Mouse (Mus musculus): Measurements from ENCODE around the gene Phlda3. TPM values are rescaled to one million over a fixed set of nuclear protein-coding genes. Genes with fewer than 3 reads are reported as not detected.

Gene Phlda3
- polyA plus RNA-seq (2012; rRNA removed; ENCODE audit: low replicate concordance): 356 and 528 TPM in 2 replicates

DNA sequence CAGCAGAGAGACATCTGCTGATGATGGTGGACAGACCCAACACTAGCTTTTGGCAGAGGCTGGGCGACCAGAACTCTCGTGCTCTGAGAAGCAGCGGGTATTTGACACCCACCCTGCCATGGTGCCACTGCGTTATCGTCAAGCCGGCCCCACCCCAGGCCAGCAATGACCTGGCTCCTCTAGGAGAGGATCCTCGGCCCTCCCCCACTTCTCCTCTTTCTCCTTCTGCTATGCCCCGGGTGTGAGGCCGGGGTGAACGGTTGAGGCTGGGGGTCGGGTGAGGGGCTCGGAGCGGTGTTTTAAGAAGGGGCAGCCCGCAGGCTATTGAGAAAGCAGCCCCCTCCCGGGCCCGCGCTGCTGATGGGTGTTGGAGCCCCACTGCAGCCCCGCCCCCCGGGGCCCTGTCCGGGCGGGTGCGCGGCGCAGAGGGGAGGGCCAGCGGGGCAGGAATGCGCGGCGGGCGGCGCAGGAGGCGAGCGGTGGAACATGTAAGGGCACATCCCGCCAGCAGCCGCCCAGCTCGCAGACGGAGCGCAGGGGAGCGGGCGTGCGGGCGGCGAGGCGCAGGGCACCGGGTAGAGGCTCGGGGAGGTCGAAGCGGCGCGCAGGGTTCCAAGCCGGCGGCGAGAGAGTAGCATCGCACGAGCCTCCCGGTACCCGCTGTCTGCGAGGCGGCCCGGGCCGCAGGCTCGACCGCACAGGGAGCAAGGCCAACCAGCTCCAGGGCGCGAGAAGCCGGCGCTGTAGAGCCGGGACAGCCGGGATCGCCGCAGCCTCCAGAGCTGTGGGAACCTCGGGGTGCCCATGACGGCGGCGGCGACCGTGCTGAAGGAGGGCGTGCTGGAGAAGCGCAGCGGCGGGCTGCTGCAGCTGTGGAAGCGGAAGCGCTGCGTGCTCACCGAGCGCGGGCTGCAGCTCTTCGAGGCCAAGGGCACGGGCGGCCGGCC, at the start of gene Phlda3:
TSS of gene Phlda3 (plus strand) at position 475 of the 947 bp plus-strand sequence.

GRCm38 (mm10) chr1:135719983-135720382, 45.9 kb upstream of the Phlda3 start, which contains the start of gene Csrp1:
Gene Csrp1 (plus strand): TSS chr1:135720061.

GRCm38 (mm10) chr1:135778780-135779535, 13.0 kb downstream of the Phlda3 start, which contains the start of gene Tnni1:
Gene Tnni1 (plus strand): TSS chr1:135779434.

GRCm38 (mm10) chr1:135818481-135819086, 52.7 kb downstream of the Phlda3 start, which contains the start of gene Lad1:
Gene Lad1 (plus strand): TSS chr1:135818598.

Other genes with a start within 250 kb of the Phlda3 start
- gene Nav1, start 158.8 kb upstream of the Phlda3 start, polyA plus RNA-seq (2012; rRNA removed; ENCODE audit: low replicate concordance): 30.3 and 48.0 TPM in 2 replicates
- gene Csrp1, start 46.1 kb upstream of the Phlda3 start, polyA plus RNA-seq (2012; rRNA removed; ENCODE audit: low replicate concordance): 281 and 832 TPM in 2 replicates
- 0.11 and 0.19 TPM in 2 replicates for gene Tnni1, start 13.3 kb downstream of the Phlda3 start, polyA plus RNA-seq (2012; rRNA removed; ENCODE audit: low replicate concordance)
- 0.29 and 15.2 TPM in 2 replicates for gene Lad1, start 52.5 kb downstream of the Phlda3 start, polyA plus RNA-seq (2012; rRNA removed; ENCODE audit: low replicate concordance)
- gene Tnnt2, start 70.2 kb downstream of the Phlda3 start, polyA plus RNA-seq (2012; rRNA removed; ENCODE audit: low replicate concordance): 6.1 TPM in 1 of 2 replicates, not detected in the other
- gene Pkp1, start 153.1 kb downstream of the Phlda3 start, polyA plus RNA-seq (2012; rRNA removed; ENCODE audit: low replicate concordance): 0.13 and 0.73 TPM in 2 replicates
- 0.03 and 0.04 TPM in 2 replicates for gene Igfn1, start 240.2 kb downstream of the Phlda3 start, polyA plus RNA-seq (2012; rRNA removed; ENCODE audit: low replicate concordance)
- gene Tmem9, start 242.0 kb downstream of the Phlda3 start, polyA plus RNA-seq (2012; rRNA removed; ENCODE audit: low replicate concordance): 75.2 and 139 TPM in 2 replicates